Mouse (Mus musculus): ENCODE measurements around the gene Sec22b. TPM values are rescaled to one million over a fixed set of nuclear protein-coding genes. Genes with fewer than 3 reads are reported as not detected.

Sec22b gene
- polyA plus RNA-seq, 1 experiment, result 76.9 TPM

DNA sequence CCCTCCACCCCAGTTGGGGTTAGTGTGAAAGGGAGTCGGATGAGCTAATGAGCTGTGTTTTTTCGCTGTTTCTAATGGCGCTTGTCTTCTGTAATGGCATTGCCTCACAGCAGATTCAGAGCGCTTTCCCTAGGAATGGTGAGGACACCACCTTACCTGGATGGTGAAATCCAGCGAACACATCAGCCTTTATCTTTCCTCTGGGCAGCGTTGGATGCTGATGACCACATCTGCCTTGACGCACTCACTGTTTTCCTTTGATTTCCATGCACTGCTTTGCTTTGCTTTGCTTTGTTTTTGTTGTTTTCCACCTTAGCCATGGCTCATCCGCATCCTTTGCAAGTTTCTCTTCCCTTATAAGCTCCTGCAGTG is 29.8 kb downstream of the Sec22b start:
- Histone ChIP-seq H3K9me3 (replicated peaks; ENCODE audit: control insufficient read depth, insufficient read depth, low read length, poor library complexity, severe bottlenecking) (no peaks in the 10 kb centered on the region), H3K36me3 (ENCODE audit: control insufficient read depth, insufficient read depth, low read length, poor library complexity, severe bottlenecking) (no peaks in the 10 kb centered on the region), H3K27me3 (ENCODE audit: control insufficient read depth, insufficient read depth, low read length, poor library complexity, severe bottlenecking) (no peaks in the 10 kb centered on the region), H3K4me3 (ENCODE audit: low read depth, low read length) (no peak overlapping the region), H3K9ac (ENCODE audit: low read depth, poor library complexity, severe bottlenecking) (no peak overlapping the region), H3K27ac (ENCODE audit: insufficient read depth, low read length) (no peak overlapping the region), H3K4me1 (ENCODE audit: control insufficient read depth, insufficient read depth, low read length) (peaks cover 6% of the 10 kb centered on the region)
- TF ChIP-seq EP300 (IDR thresholded peaks at IDR 0.05; ENCODE audit: insufficient read depth, low read depth, low read length) (no peak), POLR2A (IDR thresholded peaks at IDR 0.05; ENCODE audit: insufficient read depth, low read length) (no peak), CTCF (IDR thresholded peaks at IDR 0.05; ENCODE audit: low read depth, low read length) (no peak)

- no peak for TF ChIP-seq POLR2A (IDR thresholded peaks at IDR 0.05; ENCODE audit: insufficient read depth, low read length)
- no peak for TF ChIP-seq CTCF (IDR thresholded peaks at IDR 0.05; ENCODE audit: low read depth, low read length)
- TF ChIP-seq EP300 (IDR thresholded peaks at IDR 0.05; ENCODE audit: insufficient read depth, low read depth, low read length), result no peak
- no peak overlapping the region for H3K27ac ChIP-seq (ENCODE audit: insufficient read depth, low read length)
- H3K9me3 ChIP-seq (replicated peaks; ENCODE audit: control insufficient read depth, insufficient read depth, low read length, poor library complexity, severe bottlenecking), result no peaks in the 10 kb centered on the region
- H3K4me3 ChIP-seq (ENCODE audit: low read depth, low read length), result no peak overlapping the region
- no peaks in the 10 kb centered on the region for H3K36me3 ChIP-seq (ENCODE audit: control insufficient read depth, insufficient read depth, low read length, poor library complexity, severe bottlenecking)
- no peak overlapping the region for H3K9ac ChIP-seq (ENCODE audit: low read depth, poor library complexity, severe bottlenecking)
- peaks cover 6% of the 10 kb centered on the region for H3K4me1 ChIP-seq (ENCODE audit: control insufficient read depth, insufficient read depth, low read length)
- H3K27me3 ChIP-seq (ENCODE audit: control insufficient read depth, insufficient read depth, low read length, poor library complexity, severe bottlenecking), result no peaks in the 10 kb centered on the region
Observed at GRCm38 (mm10) chr3:97931310-97931885, 30.4 kb downstream of the Sec22b start.

DNA sequence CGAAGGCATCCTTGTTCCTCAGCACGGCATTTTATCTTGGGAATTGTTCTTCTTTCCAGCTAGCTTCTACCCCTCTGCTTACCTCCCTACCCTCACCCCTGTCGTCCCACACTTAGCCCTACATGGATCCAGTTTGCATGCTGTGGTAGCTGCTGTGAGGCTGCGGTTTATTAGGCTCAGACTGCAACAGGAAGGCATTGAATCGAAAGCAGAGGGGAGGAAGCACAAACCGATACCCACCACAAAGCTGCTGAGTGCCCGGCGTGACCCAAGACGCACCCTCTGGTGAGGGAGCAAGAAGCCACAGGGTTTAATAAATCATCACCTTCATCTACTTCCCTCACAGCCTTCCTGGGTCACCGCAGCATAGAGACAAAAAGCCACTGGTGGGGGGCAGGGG is 31.1 kb downstream of the Sec22b start:
- Histone ChIP-seq H3K9ac (ENCODE audit: low read depth, poor library complexity, severe bottlenecking) (no peak overlapping the region), H3K4me3 (ENCODE audit: low read depth, low read length) (no peak overlapping the region), H3K27me3 (ENCODE audit: control insufficient read depth, insufficient read depth, low read length, poor library complexity, severe bottlenecking) (no peaks in the 10 kb centered on the region), H3K27ac (ENCODE audit: insufficient read depth, low read length) (no peak overlapping the region), H3K9me3 (replicated peaks; ENCODE audit: control insufficient read depth, insufficient read depth, low read length, poor library complexity, severe bottlenecking) (no peaks in the 10 kb centered on the region), H3K4me1 (ENCODE audit: control insufficient read depth, insufficient read depth, low read length) (peaks cover 6% of the 10 kb centered on the region), H3K36me3 (ENCODE audit: control insufficient read depth, insufficient read depth, low read length, poor library complexity, severe bottlenecking) (no peaks in the 10 kb centered on the region)
- no peak for TF ChIP-seq EP300 (IDR thresholded peaks at IDR 0.05; ENCODE audit: insufficient read depth, low read depth, low read length)

DNA sequence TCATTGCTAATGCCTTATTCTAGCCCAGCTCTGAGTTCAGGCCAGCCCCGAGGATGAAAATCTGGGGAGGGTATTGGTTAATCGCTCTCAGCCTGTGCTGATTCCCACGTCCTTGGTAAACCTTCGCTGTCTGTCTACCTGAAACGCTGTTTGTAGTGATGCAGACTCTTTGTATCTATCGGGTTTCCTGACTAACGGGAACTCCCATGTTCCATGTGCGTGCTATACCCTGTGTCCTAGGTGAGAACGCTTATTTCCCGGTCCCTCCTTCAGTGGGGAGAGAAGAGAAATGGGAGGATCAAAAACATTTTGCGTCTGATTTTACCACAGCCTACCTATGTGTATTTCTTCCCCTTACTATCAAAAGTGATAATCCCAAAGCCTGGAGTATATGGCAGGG is 31.8 kb downstream of the Sec22b start:
- peaks cover 6% of the 10 kb centered on the region for H3K4me1 ChIP-seq (ENCODE audit: control insufficient read depth, insufficient read depth, low read length)
- no peak overlapping the region for H3K4me3 ChIP-seq (ENCODE audit: low read depth, low read length)
- no peaks in the 10 kb centered on the region for H3K27me3 ChIP-seq (ENCODE audit: control insufficient read depth, insufficient read depth, low read length, poor library complexity, severe bottlenecking)
- H3K27ac ChIP-seq (ENCODE audit: insufficient read depth, low read length), result no peak overlapping the region
- TF ChIP-seq CTCF (IDR thresholded peaks at IDR 0.05; ENCODE audit: low read depth, low read length) (no peak), EP300 (IDR thresholded peaks at IDR 0.05; ENCODE audit: insufficient read depth, low read depth, low read length) (no peak), POLR2A (IDR thresholded peaks at IDR 0.05; ENCODE audit: insufficient read depth, low read length) (no peak)
- no peak overlapping the region for H3K9ac ChIP-seq (ENCODE audit: low read depth, poor library complexity, severe bottlenecking)
- H3K36me3 ChIP-seq (ENCODE audit: control insufficient read depth, insufficient read depth, low read length, poor library complexity, severe bottlenecking), result no peaks in the 10 kb centered on the region
- H3K9me3 ChIP-seq (replicated peaks; ENCODE audit: control insufficient read depth, insufficient read depth, low read length, poor library complexity, severe bottlenecking), result no peaks in the 10 kb centered on the region

DNA sequence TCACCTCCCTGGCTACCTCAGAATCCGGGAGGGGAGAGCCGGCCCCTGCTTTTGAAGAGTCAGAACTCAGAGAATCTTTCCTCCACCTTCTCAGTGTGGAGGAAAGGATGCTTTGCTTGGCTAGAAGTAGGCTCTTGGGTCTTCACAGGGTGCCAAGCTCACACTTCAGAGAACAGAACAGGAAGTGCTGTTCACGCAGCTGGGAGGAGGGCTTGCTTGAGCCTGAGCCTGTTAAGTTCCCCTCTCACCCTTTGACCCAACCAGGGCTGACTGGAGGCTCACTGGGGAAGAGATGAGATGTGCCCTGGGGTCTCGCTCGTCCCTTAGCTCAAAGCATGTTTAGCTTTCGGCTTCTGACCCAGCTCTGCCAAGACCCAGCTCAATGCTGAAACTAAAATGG is 32.3 kb downstream of the Sec22b start:
- Histone ChIP-seq H3K27ac (ENCODE audit: insufficient read depth, low read length) (no peak overlapping the region), H3K4me1 (ENCODE audit: control insufficient read depth, insufficient read depth, low read length) (peaks cover 6% of the 10 kb centered on the region), H3K27me3 (ENCODE audit: control insufficient read depth, insufficient read depth, low read length, poor library complexity, severe bottlenecking) (no peaks in the 10 kb centered on the region), H3K4me3 (ENCODE audit: low read depth, low read length) (no peak overlapping the region), H3K9ac (ENCODE audit: low read depth, poor library complexity, severe bottlenecking) (no peak overlapping the region), H3K36me3 (ENCODE audit: control insufficient read depth, insufficient read depth, low read length, poor library complexity, severe bottlenecking) (no peaks in the 10 kb centered on the region), H3K9me3 (replicated peaks; ENCODE audit: control insufficient read depth, insufficient read depth, low read length, poor library complexity, severe bottlenecking) (no peaks in the 10 kb centered on the region; the same call in 1 of the 2 replicates)
- TF ChIP-seq EP300 (IDR thresholded peaks at IDR 0.05; ENCODE audit: insufficient read depth, low read depth, low read length) (no peak), CTCF (IDR thresholded peaks at IDR 0.05; ENCODE audit: low read depth, low read length) (no peak), POLR2A (IDR thresholded peaks at IDR 0.05; ENCODE audit: insufficient read depth, low read length) (no peak)

GRCm38 (mm10) chr3:97933811-97934210 is 32.8 kb downstream of the Sec22b start:
- Histone ChIP-seq H3K36me3 (ENCODE audit: control insufficient read depth, insufficient read depth, low read length, poor library complexity, severe bottlenecking) (no peaks in the 10 kb centered on the region), H3K4me3 (ENCODE audit: low read depth, low read length) (no peak overlapping the region), H3K4me1 (ENCODE audit: control insufficient read depth, insufficient read depth, low read length) (peaks cover 6% of the 10 kb centered on the region), H3K9ac (ENCODE audit: low read depth, poor library complexity, severe bottlenecking) (no peak overlapping the region), H3K9me3 (replicated peaks; ENCODE audit: control insufficient read depth, insufficient read depth, low read length, poor library complexity, severe bottlenecking) (peaks cover 2% of the 10 kb centered on the region; the same call in 1 of the 2 replicates), H3K27me3 (ENCODE audit: control insufficient read depth, insufficient read depth, low read length, poor library complexity, severe bottlenecking) (no peaks in the 10 kb centered on the region), H3K27ac (ENCODE audit: insufficient read depth, low read length) (no peak overlapping the region)
- no peak for TF ChIP-seq CTCF (IDR thresholded peaks at IDR 0.05; ENCODE audit: low read depth, low read length)
- TF ChIP-seq POLR2A (IDR thresholded peaks at IDR 0.05; ENCODE audit: insufficient read depth, low read length), result no peak
- TF ChIP-seq EP300 (IDR thresholded peaks at IDR 0.05; ENCODE audit: insufficient read depth, low read depth, low read length), result no peak

All from ES-Bruce4 (cell line).